Mouse (Mus musculus) skeletal muscle tissue, adult 2 months (tissue): ENCODE data around the gene Cyb561d1.

Experiments
- DNase-seq: peaks from one replicate; pipeline ENCODE4 v3.0.0-alpha.2; 2012; ENCODE audit warnings: low read depth, low spot score

Gene Cyb561d1

GRCm38 (mm10) chr3:108203621-108204325, 2.8 kb upstream of the Cyb561d1 start:
- DNase-seq = no peak

- DNase-seq = no peak
Measured at GRCm38 (mm10) chr3:108203212-108203611, 2.2 kb upstream of the Cyb561d1 start.

GRCm38 (mm10) chr3:108202506-108202905, 1.5 kb upstream of the Cyb561d1 start:
- no peak for DNase-seq

GRCm38 (mm10) chr3:108199231-108199630, 1.8 kb downstream of the Cyb561d1 start:
- DNase-seq = no peak

GRCm38 (mm10) chr3:108197066-108197497, 3.9 kb downstream of the Cyb561d1 start:
- no peak for DNase-seq

GRCm38 (mm10) chr3:108195941-108196590, 4.9 kb downstream of the Cyb561d1 start:
- no peak for DNase-seq

GRCm38 (mm10) chr3:108195287-108195686, 5.7 kb downstream of the Cyb561d1 start:
- DNase-seq = no peak

GRCm38 (mm10) chr3:108193686-108194085, 7.3 kb downstream of the Cyb561d1 start:
- no peak for DNase-seq

GRCm38 (mm10) chr3:108189897-108190296, 11.1 kb downstream of the Cyb561d1 start:
- DNase-seq = no peak

- no peak for DNase-seq
Measured at GRCm38 (mm10) chr3:108188716-108189490, 12.1 kb downstream of the Cyb561d1 start.

GRCm38 (mm10) chr3:108187111-108187795, 13.8 kb downstream of the Cyb561d1 start:
- DNase-seq = no peak

GRCm38 (mm10) chr3:108186098-108187047, 14.6 kb downstream of the Cyb561d1 start, which contains the start of gene Amigo1:
Gene Amigo1 (plus strand): TSS chr3:108186335.
- DNase-seq = no peak

- DNase-seq = no peak
Measured at GRCm38 (mm10) chr3:108185460-108186097, 15.4 kb downstream of the Cyb561d1 start.

GRCm38 (mm10) chr3:108184742-108185141, 16.3 kb downstream of the Cyb561d1 start:
- no peak for DNase-seq

- DNase-seq = no peak
Measured at GRCm38 (mm10) chr3:108180514-108180913, 20.5 kb downstream of the Cyb561d1 start.

- no peak for DNase-seq
Measured at GRCm38 (mm10) chr3:108178756-108179715, 22.0 kb downstream of the Cyb561d1 start.

- no peak for DNase-seq
Measured at GRCm38 (mm10) chr3:108174672-108175531, 26.1 kb downstream of the Cyb561d1 start.

- no peak for DNase-seq
Measured at GRCm38 (mm10) chr3:108169199-108169598, 31.8 kb downstream of the Cyb561d1 start.
